Mouse (Mus musculus) liver, adult 2 months (tissue): ENCODE measurements at regions not wholly inside any gene's neighbourhood (a gene's known extent, or its start where the extent isn't known, plus 50 kb on each side); places are given as distances from the start of the nearest gene placed in this dataset.

Source experiments
- CTCF ChIP-seq: fragments of 200-500 bp; IDR thresholded peaks from 2 replicates; pipeline ENCODE4 v1.5.1; 2011; ENCODE audit warnings: low read depth, low read length, control low read depth
- POLR2A ChIP-seq: fragments of 200-500 bp; IDR thresholded peaks from 2 replicates; pipeline ENCODE4 v1.6.1; 2011; ENCODE audit warnings: low read length, control low read depth; ENCODE audit not compliant: insufficient read depth; ENCODE audit errors: extremely low read depth

- TF ChIP-seq CTCF (no peak), POLR2A (no peak)
Observed at GRCm38 (mm10) chr17:4611711-4612110, 382.4 kb upstream of the Arid1b start.
